Mouse (Mus musculus) layer of hippocampus, adult 18-20 months (tissue): ENCODE measurements around the gene B4galt7. TPM values are rescaled to one million over a fixed set of nuclear protein-coding genes. Genes with fewer than 3 reads are reported as not detected.

ENCODE experiments used
- total RNA-seq, 2 experiments: library from RNA; stranded (reverse); gene quantifications; 2 replicates each; pipeline ENCODE4 v1.2.3; 2021

B4galt7 gene
- total RNA-seq, 2 experiments from 2014 or later = 25.9 to 26.7 TPM

Other genes starting within 250 kb of the B4galt7 start
- gene Lman2, start 237.1 kb upstream of the B4galt7 start, total RNA-seq = 10 to 100 TPM; 65.9 to 66.8 TPM
- 100 to 1,000 TPM; 103 to 112 TPM for gene Rgs14, start 230.2 kb upstream of the B4galt7 start, total RNA-seq
- gene Slc34a1, start 201.7 kb upstream of the B4galt7 start, total RNA-seq = not detected
- under 1 TPM in 1 of 2 experiments, not detected in 1; 0.68 TPM for gene Pfn3, start 184.7 kb upstream of the B4galt7 start, total RNA-seq
- under 1 TPM; 0.32 to 0.36 TPM for gene F12, start 173.1 kb upstream of the B4galt7 start, total RNA-seq
- 10 to 100 TPM; 60.3 to 63.2 TPM for gene Grk6, start 154.8 kb upstream of the B4galt7 start, total RNA-seq
- 10 to 100 TPM; 75.6 to 79.2 TPM for gene Prr7, start 135.6 kb upstream of the B4galt7 start, total RNA-seq
- 100 to 1,000 TPM; 359 to 362 TPM for gene Dbn1, start 111.8 kb upstream of the B4galt7 start, total RNA-seq
- 10 to 100 TPM; 93.2 to 99.5 TPM for gene Pdlim7, start 86.2 kb upstream of the B4galt7 start, total RNA-seq
- 10 to 100 TPM; 14.5 to 16.4 TPM for gene Dok3, start 70.6 kb upstream of the B4galt7 start, total RNA-seq
- 10 to 100 TPM; 56.0 to 56.2 TPM for gene Ddx41, start 63.2 kb upstream of the B4galt7 start, total RNA-seq
- 10 to 100 TPM; 77.6 to 79.0 TPM for gene Fam193b, start 28.8 kb upstream of the B4galt7 start, total RNA-seq
- 100 to 1,000 TPM; 134 to 146 TPM for gene Tmed9, start 26.2 kb upstream of the B4galt7 start, total RNA-seq
- gene Caml, start 23.1 kb downstream of the B4galt7 start, total RNA-seq = 10 to 100 TPM; 43.3 to 47.6 TPM
- gene Ddx46, start 35.1 kb downstream of the B4galt7 start, total RNA-seq = 10 to 100 TPM; 38.4 to 44.6 TPM
- gene B230219D22Rik, start 93.2 kb downstream of the B4galt7 start, total RNA-seq = 10 to 100 TPM; 71.1 to 73.9 TPM
- gene Txndc15, start 114.8 kb downstream of the B4galt7 start, total RNA-seq = 10 to 100 TPM; 76.1 to 76.9 TPM
- gene Pcbd2, start 127.5 kb downstream of the B4galt7 start, total RNA-seq = 10 to 100 TPM; 34.8 to 38.9 TPM
- gene Catsper3, start 184.7 kb downstream of the B4galt7 start, total RNA-seq = not detected
- not detected for gene Pitx1, start 236.3 kb downstream of the B4galt7 start, total RNA-seq